Mouse (Mus musculus): ENCODE results near the gene Dtnb.

- TF ChIP-seq POLR2A (IDR thresholded peaks at IDR 0.05; ENCODE audit: extremely low read depth, insufficient read depth, low read length) (no peak), CTCF (IDR thresholded peaks at IDR 0.05; ENCODE audit: low read depth, low read length) (no peak)
These were observed 237.5 kb downstream of the Dtnb start for GRCm38 (mm10) chr12:3809520-3810180.

Measured in liver, adult 2 months (tissue).